Mouse (Mus musculus): ENCODE measurements around the gene BC049730. TPM values are rescaled to one million over a fixed set of nuclear protein-coding genes. Genes with fewer than 3 reads are reported as not detected.

Gene BC049730
- total RNA-seq, 2 experiments from 2014 or later, result not detected

GRCm38 (mm10) chr7:24761161-24761560 lies 52.1 kb downstream of the BC049730 start:
- peak; percentile 56 for ATAC-seq (replicated peaks; ENCODE audit: poor library complexity)

- ATAC-seq (replicated peaks; ENCODE audit: poor library complexity), result no peak
Measured at GRCm38 (mm10) chr7:24762574-24762973, 53.5 kb downstream of the BC049730 start.

Other genes with a start within 250 kb of the BC049730 start
- 17.9 and 21.2 TPM in 2 replicates for gene Plaur, start 246.8 kb upstream of the BC049730 start, total RNA-seq (2015)
- gene Plaur, start 246.8 kb upstream of the BC049730 start, total RNA-seq (2017), result 20.5 and 27.6 TPM in 2 replicates
- gene Cadm4, start 227.2 kb upstream of the BC049730 start, total RNA-seq (2015), result not detected in 2 replicates
- not detected in 2 replicates for gene Cadm4, start 227.2 kb upstream of the BC049730 start, total RNA-seq (2017)
- gene Zfp428, start 202.2 kb upstream of the BC049730 start, total RNA-seq (2015), result 2.0 and 2.2 TPM in 2 replicates
- gene Zfp428, start 202.2 kb upstream of the BC049730 start, total RNA-seq (2017), result 1.3 and 3.6 TPM in 2 replicates
- not detected in 2 replicates for gene AC161166.1, start 196.8 kb upstream of the BC049730 start, total RNA-seq (2015)
- not detected in 2 replicates for gene AC161166.1, start 196.8 kb upstream of the BC049730 start, total RNA-seq (2017)
- gene Irgq, start 178.6 kb upstream of the BC049730 start, total RNA-seq (2015), result 3.2 and 4.4 TPM in 2 replicates
- 4.7 and 5.3 TPM in 2 replicates for gene Irgq, start 178.6 kb upstream of the BC049730 start, total RNA-seq (2017)
- gene Pinlyp, start 163.1 kb upstream of the BC049730 start, total RNA-seq (2015), result not detected in 2 replicates
- gene Pinlyp, start 163.1 kb upstream of the BC049730 start, total RNA-seq (2017), result not detected in 2 replicates
- 35.8 and 43.4 TPM in 2 replicates for gene Xrcc1, start 163.0 kb upstream of the BC049730 start, total RNA-seq (2015)
- gene Xrcc1, start 163.0 kb upstream of the BC049730 start, total RNA-seq (2017), result 40.0 and 44.3 TPM in 2 replicates
- 61.3 and 68.9 TPM in 2 replicates for gene Ethe1, start 121.7 kb upstream of the BC049730 start, total RNA-seq (2015)
- 18.3 and 31.4 TPM in 2 replicates for gene Ethe1, start 121.7 kb upstream of the BC049730 start, total RNA-seq (2017)
- 0.12 and 0.15 TPM in 2 replicates for gene Zfp575, start 121.6 kb upstream of the BC049730 start, total RNA-seq (2015)
- not detected in 2 replicates for gene Zfp575, start 121.6 kb upstream of the BC049730 start, total RNA-seq (2017)
- 3.6 and 4.5 TPM in 2 replicates for gene Phldb3, start 98.5 kb upstream of the BC049730 start, total RNA-seq (2015)
- 10.4 and 11.5 TPM in 2 replicates for gene Phldb3, start 98.5 kb upstream of the BC049730 start, total RNA-seq (2017)
- not detected in 2 replicates for gene Lypd3, start 72.7 kb upstream of the BC049730 start, total RNA-seq (2015)
- not detected in 2 replicates for gene Lypd3, start 72.7 kb upstream of the BC049730 start, total RNA-seq (2017)
- not detected in 2 replicates for gene Tex101, start 32.6 kb upstream of the BC049730 start, total RNA-seq (2015)
- gene Tex101, start 32.6 kb upstream of the BC049730 start, total RNA-seq (2017), result not detected in 2 replicates
- not detected in 2 replicates for gene Gm4763, start 17.7 kb downstream of the BC049730 start, total RNA-seq (2015)
- not detected in 2 replicates for gene Gm4763, start 17.7 kb downstream of the BC049730 start, total RNA-seq (2017)
- gene Cd177, start 51.1 kb downstream of the BC049730 start, total RNA-seq (2015), result 16.4 and 16.9 TPM in 2 replicates
- gene Cd177, start 51.1 kb downstream of the BC049730 start, total RNA-seq (2017), result 23.0 and 36.9 TPM in 2 replicates
- gene Ceacam10, start 68.0 kb downstream of the BC049730 start, total RNA-seq (2015), result 0.44 and 2.6 TPM in 2 replicates
- 1.3 and 2.8 TPM in 2 replicates for gene Ceacam10, start 68.0 kb downstream of the BC049730 start, total RNA-seq (2017)
- gene Gm9844, start 153.0 kb downstream of the BC049730 start, total RNA-seq (2015), result 1.2 and 1.5 TPM in 2 replicates
- 6.0 and 6.6 TPM in 2 replicates for gene Gm9844, start 153.0 kb downstream of the BC049730 start, total RNA-seq (2017)
- gene Lypd4, start 160.7 kb downstream of the BC049730 start, total RNA-seq (2015), result not detected in 2 replicates
- gene Lypd4, start 160.7 kb downstream of the BC049730 start, total RNA-seq (2017), result not detected in 2 replicates
- gene Dmrtc2, start 160.8 kb downstream of the BC049730 start, total RNA-seq (2015), result not detected in 2 replicates
- gene Dmrtc2, start 160.8 kb downstream of the BC049730 start, total RNA-seq (2017), result not detected in 2 replicates
- 2,965 and 3,011 TPM in 2 replicates for gene Rps19, start 175.1 kb downstream of the BC049730 start, total RNA-seq (2015)
- gene Rps19, start 175.1 kb downstream of the BC049730 start, total RNA-seq (2017), result 1,012 and 1,228 TPM in 2 replicates
- gene Cd79a, start 188.1 kb downstream of the BC049730 start, total RNA-seq (2015), result 0.34 and 0.35 TPM in 2 replicates
- gene Cd79a, start 188.1 kb downstream of the BC049730 start, total RNA-seq (2017), result 0.08 and 0.78 TPM in 2 replicates
- 58.2 and 67.9 TPM in 2 replicates for gene Arhgef1, start 193.7 kb downstream of the BC049730 start, total RNA-seq (2015)
- gene Arhgef1, start 193.7 kb downstream of the BC049730 start, total RNA-seq (2017), result 36.6 and 46.2 TPM in 2 replicates
- gene Gm4881, start 235.3 kb downstream of the BC049730 start, total RNA-seq (2015), result not detected in 2 replicates
- gene Gm4881, start 235.3 kb downstream of the BC049730 start, total RNA-seq (2017), result not detected in 2 replicates